ENCODE assay signal across 13 mouse cellular contexts in genomic region chr10:19601502-19601901, GRCm38 (mm10). TPM values are rescaled to one million over a fixed set of nuclear protein-coding genes. Genes with fewer than 3 reads are reported as not detected.
DNase-seq lines count a peak whose midpoint lies in the region; ATAC-seq and TF ChIP-seq lines count a peak whose summit lies in the region.
"Not testable (repeated sequence)": the region's sequence is repeated elsewhere in the genome, so short reads cannot be mapped to it uniquely, and the experiment has no call there.
"Had no signal": no experiment of that assay in that cellular context is flagged by ENCODE, and none has a peak within 500 bp of the region (broad histone marks: within the 10 kb centered on the region; RNA-seq: fewer than 3 reads in every experiment).

No protein-coding gene starts in this region.

- DNase-seq in CD8-positive naive resting alpha-beta T cell, adult 2 months (ENCODE audit: low read depth in 2 of 2, low spot score in 2 of 2) = peak; percentile 77
- DNase-seq in adrenal gland, postnatal 10 days = peak; percentile 46
- DNase-seq in embryo, embryonic 10 days (ENCODE audit: low spot score) = peak; percentile 13
- not testable (repeated sequence) for DNase-seq in heart, postnatal 0 days (ENCODE audit: low spot score)
- peak; percentile 21 to 74 for DNase-seq in kidney, postnatal 36 days
- DNase-seq in lung, postnatal 10 days = peak; percentile 46
- peak; percentile 29 to 67 for DNase-seq in spleen, adult 18-20 months
- DNase-seq in urinary bladder, postnatal 14 days (ENCODE audit: low spot score) = peak; percentile 40

- TF ChIP-seq EP300 in heart, postnatal 0 days (IDR thresholded peaks at IDR 0.05; ENCODE audit: low read depth) = not testable (repeated sequence)

- not testable (repeated sequence) for ATAC-seq in heart, postnatal 0 days (ENCODE audit: insufficient read depth, low read depth)

- 41% methylated on average over 1 of the region's 1 CpGs for WGBS in heart, postnatal 0 days

- peaks cover 90% of the 10 kb centered on the region for H3K36me3 ChIP-seq in heart, postnatal 0 days (replicated peaks; ENCODE audit: control insufficient read depth, insufficient read depth, low read length)

- TF ChIP-seq CTCF in heart, postnatal 0 days (IDR thresholded peaks at IDR 0.05; ENCODE audit: low read depth) = peak; percentile 47; the same call in 1 of the 2 replicates

- not testable (repeated sequence) for H3K27ac ChIP-seq in heart, postnatal 0 days (ENCODE audit: low read depth)

- H3K9ac ChIP-seq in heart, postnatal 0 days (replicated peaks; ENCODE audit: low read depth, low read length) = not testable (repeated sequence)

- not testable (repeated sequence) for H3K4me1 ChIP-seq in heart, postnatal 0 days (ENCODE audit: control insufficient read depth, insufficient read depth)

- H3K9me3 ChIP-seq in heart, postnatal 0 days (replicated peaks; ENCODE audit: control insufficient read depth, low read length) = not testable (repeated sequence)

- not testable (repeated sequence) for H3K4me3 ChIP-seq in heart, postnatal 0 days (ENCODE audit: low read depth, low read length)

- not testable (repeated sequence) for H3K4me2 ChIP-seq in heart, postnatal 0 days (ENCODE audit: low read depth, low read length)

- H3K27me3 ChIP-seq in heart, postnatal 0 days (ENCODE audit: control insufficient read depth, insufficient read depth, low read length) = not testable (repeated sequence)

RNA-seq across cellular contexts. Expression of gene Ifngr1, which starts 9.8 kb away (rescaled TPM):
- total RNA-seq in adrenal gland, postnatal 10 days (2021) = 10 to 100 TPM; 60.2 to 87.8 TPM
- total RNA-seq in heart, postnatal 0 days (2014; rRNA removed; ENCODE audit: low replicate concordance) = 21.6 and 38.6 TPM in 2 replicates
- 40.1 and 42.2 TPM in 2 replicates for polyA plus RNA-seq in heart, postnatal 0 days (2015; fragmentation: Nextera tagmentation; extraction: Ambion mirVana)

RNA-seq across cellular contexts. Expression of gene Il22ra2, which starts 20.3 kb away (rescaled TPM):
- total RNA-seq in adrenal gland, postnatal 10 days (2021) = under 1 TPM; 0.18 to 0.48 TPM
- not detected in 2 replicates for total RNA-seq in heart, postnatal 0 days (2014; rRNA removed; ENCODE audit: low replicate concordance)
- polyA plus RNA-seq in heart, postnatal 0 days (2015; fragmentation: Nextera tagmentation; extraction: Ambion mirVana) = not detected in 2 replicates
- total RNA-seq: layer of hippocampus, postnatal 25 days had no signal
- polyA plus RNA-seq: heart, embryonic 14.5 days; intestine, embryonic 15.5 days; liver, embryonic 12.5 days; midbrain, embryonic 13.5 days had no signal
